Comparison of ENCODE assay signal across 12 mouse cellular contexts in genomic region chr1:62635203-62635602, GRCm38 (mm10).
"Had no signal": no experiment of that assay in that cellular context is flagged by ENCODE, and none has a peak within 500 bp of the region (broad histone marks: within the 10 kb centered on the region; RNA-seq: fewer than 3 reads in every experiment).

No protein-coding gene starts in this region.

- H3K27me3 ChIP-seq: limb, embryonic 15.5 days; liver, embryonic 12.5 days; midbrain, embryonic 12.5 days; neural tube, embryonic 15.5 days had no signal

- DNase-seq: kidney, postnatal 14 days; left cerebral cortex, postnatal 4 days; lung, embryonic 14.5 days; lung, postnatal 10 days; lung, postnatal 4 days; thymus, adult 18-20 months; thymus, postnatal 14 days had no signal

- H3K27ac ChIP-seq: limb, embryonic 15.5 days; liver, embryonic 12.5 days; midbrain, embryonic 12.5 days; neural tube, embryonic 15.5 days had no signal

- H3K4me1 ChIP-seq: liver, embryonic 12.5 days had no signal

- H3K4me2 ChIP-seq: limb, embryonic 15.5 days; liver, embryonic 12.5 days; lung, embryonic 14.5 days; midbrain, embryonic 12.5 days; neural tube, embryonic 15.5 days had no signal

- ATAC-seq: liver, embryonic 12.5 days had no signal

- H3K9ac ChIP-seq: limb, embryonic 15.5 days; liver, embryonic 12.5 days; lung, embryonic 14.5 days; midbrain, embryonic 12.5 days; neural tube, embryonic 15.5 days had no signal

- H3K4me3 ChIP-seq: limb, embryonic 15.5 days; liver, embryonic 12.5 days; midbrain, embryonic 12.5 days; myocyte; neural tube, embryonic 15.5 days had no signal

- H3K36me3 ChIP-seq: limb, embryonic 15.5 days; liver, embryonic 12.5 days; midbrain, embryonic 12.5 days; neural tube, embryonic 15.5 days had no signal

- H3K9me3 ChIP-seq: limb, embryonic 15.5 days; liver, embryonic 12.5 days; midbrain, embryonic 12.5 days; neural tube, embryonic 15.5 days had no signal
